Mouse (Mus musculus) adrenal gland, postnatal 4 days (tissue): ENCODE data around the gene Kcnj2. TPM values are rescaled to one million over a fixed set of nuclear protein-coding genes. Genes with fewer than 3 reads are reported as not detected.

ENCODE experiments used
- DNase-seq, 2 experiments: peaks; one replicate each; pipeline ENCODE4 v3.0.0; 2021 to 2022; ENCODE audit warnings: low spot score in 2 of 2, mixed read lengths in 2 of 2
- long read RNA-seq, 2 experiments: library from polyadenylated mRNA; stranded (forward); transcript quantifications; one replicate each; pipeline ENCODE4 v2.0.0; 2021
- total RNA-seq, 2 experiments: library from RNA; stranded (reverse); gene quantifications; 2 replicates each; pipeline ENCODE4 v1.2.3; 2021

Kcnj2 gene
- total RNA-seq = 1 to 10 TPM; 5.2 to 5.8 TPM
- long read RNA-seq, experiment 1, partial matches to known transcripts = 0 of 1 reads
- long read RNA-seq, experiment 1, other reads (novel, unspliced or antisense) = 1 of 1 reads
- long read RNA-seq, experiment 2 = 0 reads

- peak; percentile 80 to 87 for DNase-seq
Observed at GRCm38 (mm10) chr11:111065635-111066298, at the start of gene Kcnj2. TSS of gene Kcnj2 (plus strand) at chr11:111066164.

GRCm38 (mm10) chr11:111016206-111016605, 49.8 kb upstream of the Kcnj2 start:
- DNase-seq = no peak

GRCm38 (mm10) chr11:111020211-111020610, 45.8 kb upstream of the Kcnj2 start:
- DNase-seq = no peak

GRCm38 (mm10) chr11:111022681-111023281, 43.2 kb upstream of the Kcnj2 start:
- DNase-seq = no peak

- no peak for DNase-seq
Observed at GRCm38 (mm10) chr11:111042175-111042574, 23.8 kb upstream of the Kcnj2 start.

- DNase-seq = no peak
Observed at GRCm38 (mm10) chr11:111043298-111043697, 22.7 kb upstream of the Kcnj2 start.

GRCm38 (mm10) chr11:111054252-111054651, 11.7 kb upstream of the Kcnj2 start:
- DNase-seq = no peak

- DNase-seq = no peak
Observed at GRCm38 (mm10) chr11:111054854-111055822, 10.8 kb upstream of the Kcnj2 start.

- no peak for DNase-seq
Observed at GRCm38 (mm10) chr11:111056030-111056429, 9.9 kb upstream of the Kcnj2 start.

GRCm38 (mm10) chr11:111057435-111057834, 8.5 kb upstream of the Kcnj2 start:
- no peak for DNase-seq

- DNase-seq = no peak
Observed at GRCm38 (mm10) chr11:111059440-111059839, 6.5 kb upstream of the Kcnj2 start.

- no peak for DNase-seq
Observed at GRCm38 (mm10) chr11:111060216-111060615, 5.7 kb upstream of the Kcnj2 start.

- DNase-seq = no peak
Observed at GRCm38 (mm10) chr11:111064751-111065527, 1.0 kb upstream of the Kcnj2 start.

GRCm38 (mm10) chr11:111066299-111066691, 331 bp downstream of the Kcnj2 start:
- DNase-seq = no peak

GRCm38 (mm10) chr11:111067787-111068186, 1.8 kb downstream of the Kcnj2 start:
- no peak for DNase-seq

GRCm38 (mm10) chr11:111070460-111070859, 4.5 kb downstream of the Kcnj2 start:
- DNase-seq = no peak

- no peak for DNase-seq
Observed at GRCm38 (mm10) chr11:111074131-111074530, 8.2 kb downstream of the Kcnj2 start.

- DNase-seq = no peak
Observed at GRCm38 (mm10) chr11:111078107-111078506, 12.1 kb downstream of the Kcnj2 start.

GRCm38 (mm10) chr11:111083009-111083408, 17.0 kb downstream of the Kcnj2 start:
- no peak for DNase-seq

- no peak for DNase-seq
Observed at GRCm38 (mm10) chr11:111086933-111087332, 21.0 kb downstream of the Kcnj2 start.

- no peak for DNase-seq
Observed at GRCm38 (mm10) chr11:111088226-111088625, 22.3 kb downstream of the Kcnj2 start.
